Mouse (Mus musculus): ENCODE measurements at regions not wholly inside any gene's neighbourhood (a gene's known extent, or its start where the extent isn't known, plus 50 kb on each side); places are given as distances from the start of the nearest gene placed in this dataset.

- Histone ChIP-seq H3K9me3 (replicated peaks; ENCODE audit: control insufficient read depth, low read length) (no peaks in the 10 kb centered on the region), H3K9ac (ENCODE audit: low read length) (no peak overlapping the region), H3K4me3 (ENCODE audit: low read depth, low read length) (no peak overlapping the region), H3K27me3 (replicated peaks; ENCODE audit: control insufficient read depth, insufficient read depth, low read length) (no peaks in the 10 kb centered on the region), H3K36me3 (ENCODE audit: control insufficient read depth, insufficient read depth, low read length) (no peaks in the 10 kb centered on the region), H3K4me1 (ENCODE audit: control insufficient read depth, insufficient read depth, low read length) (no peaks in the 10 kb centered on the region), H3K4me2 (ENCODE audit: low read length) (no peak overlapping the region), H3K27ac (ENCODE audit: low read depth, low read length) (no peak overlapping the region)
- DNase-seq (ENCODE audit: low spot score) (no peak), ATAC-seq (no peak)
- WGBS, result 93% methylated on average over 7 of the region's 7 CpGs
Measured at GRCm38 (mm10) chr11:7606652-7607051, 392.9 kb upstream of the Igfbp3 start.

- H3K9me3 ChIP-seq (replicated peaks; ENCODE audit: control insufficient read depth, low read length), result no peaks in the 10 kb centered on the region
- no peak for ATAC-seq
- H3K27me3 ChIP-seq (replicated peaks; ENCODE audit: control insufficient read depth, insufficient read depth, low read length), result no peaks in the 10 kb centered on the region
- WGBS, result 78% methylated on average over 4 of the region's 4 CpGs
- H3K4me2 ChIP-seq (ENCODE audit: low read length), result no peak overlapping the region
- no peak overlapping the region for H3K9ac ChIP-seq (ENCODE audit: low read length)
- no peaks in the 10 kb centered on the region for H3K4me1 ChIP-seq (ENCODE audit: control insufficient read depth, insufficient read depth, low read length)
- H3K27ac ChIP-seq (ENCODE audit: low read depth, low read length), result no peak overlapping the region
- H3K36me3 ChIP-seq (ENCODE audit: control insufficient read depth, insufficient read depth, low read length), result no peaks in the 10 kb centered on the region
- no peak for DNase-seq (ENCODE audit: low spot score)
- no peak overlapping the region for H3K4me3 ChIP-seq (ENCODE audit: low read depth, low read length)
Measured at GRCm38 (mm10) chr11:7592010-7592409, 378.3 kb upstream of the Igfbp3 start.

DNA sequence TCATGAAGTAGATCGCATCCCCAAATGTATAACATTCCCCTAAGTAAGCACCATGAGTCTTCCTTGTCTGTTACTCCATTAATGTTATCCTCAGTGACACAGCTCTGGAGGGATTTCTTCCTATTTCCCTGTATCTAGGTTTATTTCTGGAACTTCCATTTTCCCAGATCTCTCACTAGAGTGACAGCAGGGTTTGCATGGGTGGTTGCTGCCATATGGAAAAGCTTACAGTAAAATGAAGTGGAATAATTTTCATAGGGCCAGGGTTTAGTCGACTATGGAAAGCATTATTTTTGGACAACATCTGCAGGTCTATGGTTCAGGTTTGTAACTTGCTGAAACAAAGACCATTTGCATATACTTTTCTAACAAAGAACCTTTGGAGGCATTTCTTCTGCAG, 369.6 kb upstream of the Igfbp3 start:
- DNase-seq (ENCODE audit: low spot score), result no peak
- H3K9me3 ChIP-seq (replicated peaks; ENCODE audit: control insufficient read depth, low read length), result no peaks in the 10 kb centered on the region
- H3K27me3 ChIP-seq (replicated peaks; ENCODE audit: control insufficient read depth, insufficient read depth, low read length), result no peaks in the 10 kb centered on the region
- no peak overlapping the region for H3K4me3 ChIP-seq (ENCODE audit: low read depth, low read length)
- ATAC-seq, result no peak
- no peak overlapping the region for H3K4me2 ChIP-seq (ENCODE audit: low read length)
- H3K4me1 ChIP-seq (ENCODE audit: control insufficient read depth, insufficient read depth, low read length), result no peaks in the 10 kb centered on the region
- H3K9ac ChIP-seq (ENCODE audit: low read length), result no peak overlapping the region
- 82% methylated on average over 2 of the region's 2 CpGs for WGBS
- no peaks in the 10 kb centered on the region for H3K36me3 ChIP-seq (ENCODE audit: control insufficient read depth, insufficient read depth, low read length)
- H3K27ac ChIP-seq (ENCODE audit: low read depth, low read length), result no peak overlapping the region

DNA sequence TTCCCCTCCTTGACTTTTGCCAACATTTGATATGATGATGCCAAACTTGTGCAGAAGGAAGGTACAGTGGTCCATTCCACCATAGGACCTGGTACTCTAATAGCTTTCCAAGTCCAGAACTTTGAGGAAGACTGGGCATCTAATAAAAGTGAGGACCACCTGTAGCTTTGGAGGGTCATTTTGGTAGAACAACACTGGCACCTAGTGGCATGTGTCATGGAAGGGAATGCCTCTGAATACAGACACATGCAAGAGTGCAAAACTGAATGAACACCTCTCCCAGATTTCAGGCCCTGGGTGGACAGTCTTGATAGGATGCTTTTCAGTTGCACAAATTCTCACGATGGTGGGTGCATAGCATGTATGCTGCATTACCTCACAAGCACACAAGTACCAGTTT, 354.8 kb upstream of the Igfbp3 start:
- 73% methylated on average over 1 of the region's 1 CpGs for WGBS
- Histone ChIP-seq H3K9me3 (replicated peaks; ENCODE audit: control insufficient read depth, low read length) (no peaks in the 10 kb centered on the region), H3K9ac (ENCODE audit: low read length) (no peak overlapping the region), H3K4me2 (ENCODE audit: low read length) (no peak overlapping the region), H3K36me3 (ENCODE audit: control insufficient read depth, insufficient read depth, low read length) (no peaks in the 10 kb centered on the region), H3K27me3 (replicated peaks; ENCODE audit: control insufficient read depth, insufficient read depth, low read length) (no peaks in the 10 kb centered on the region), H3K4me3 (ENCODE audit: low read depth, low read length) (no peak overlapping the region), H3K27ac (ENCODE audit: low read depth, low read length) (no peak overlapping the region), H3K4me1 (ENCODE audit: control insufficient read depth, insufficient read depth, low read length) (no peaks in the 10 kb centered on the region)
- ATAC-seq (no peak), DNase-seq (ENCODE audit: low spot score) (no peak)

DNA sequence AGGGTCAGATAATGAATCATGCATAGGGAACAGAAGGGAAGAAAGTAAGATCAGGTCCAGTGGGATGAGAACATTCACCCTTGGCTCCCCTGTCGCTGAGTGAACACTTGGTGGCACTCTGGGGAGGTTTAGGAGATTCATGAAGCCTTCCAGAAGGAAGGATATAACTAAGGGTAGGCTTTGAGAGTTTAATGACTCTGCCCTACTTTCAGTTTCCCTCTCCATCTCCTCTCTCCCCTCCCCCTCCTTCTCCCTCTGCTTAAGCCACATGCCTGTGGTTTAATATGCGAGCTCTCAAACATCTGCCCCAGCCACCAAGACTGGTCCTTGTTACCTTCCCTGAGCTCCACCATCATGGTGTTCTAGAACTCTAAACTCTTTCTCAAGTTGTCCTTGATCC, 348.3 kb upstream of the Igfbp3 start:
- DNase-seq (ENCODE audit: low spot score) (no peak), ATAC-seq (no peak)
- WGBS, result 53% methylated on average over 2 of the region's 2 CpGs
- H3K27ac ChIP-seq (ENCODE audit: low read depth, low read length), result no peak overlapping the region
- H3K4me2 ChIP-seq (ENCODE audit: low read length), result no peak overlapping the region
- H3K9ac ChIP-seq (ENCODE audit: low read length), result no peak overlapping the region
- H3K9me3 ChIP-seq (replicated peaks; ENCODE audit: control insufficient read depth, low read length), result no peaks in the 10 kb centered on the region
- no peak overlapping the region for H3K4me3 ChIP-seq (ENCODE audit: low read depth, low read length)
- H3K36me3 ChIP-seq (ENCODE audit: control insufficient read depth, insufficient read depth, low read length), result no peaks in the 10 kb centered on the region
- no peaks in the 10 kb centered on the region for H3K4me1 ChIP-seq (ENCODE audit: control insufficient read depth, insufficient read depth, low read length)
- no peaks in the 10 kb centered on the region for H3K27me3 ChIP-seq (replicated peaks; ENCODE audit: control insufficient read depth, insufficient read depth, low read length)

DNA sequence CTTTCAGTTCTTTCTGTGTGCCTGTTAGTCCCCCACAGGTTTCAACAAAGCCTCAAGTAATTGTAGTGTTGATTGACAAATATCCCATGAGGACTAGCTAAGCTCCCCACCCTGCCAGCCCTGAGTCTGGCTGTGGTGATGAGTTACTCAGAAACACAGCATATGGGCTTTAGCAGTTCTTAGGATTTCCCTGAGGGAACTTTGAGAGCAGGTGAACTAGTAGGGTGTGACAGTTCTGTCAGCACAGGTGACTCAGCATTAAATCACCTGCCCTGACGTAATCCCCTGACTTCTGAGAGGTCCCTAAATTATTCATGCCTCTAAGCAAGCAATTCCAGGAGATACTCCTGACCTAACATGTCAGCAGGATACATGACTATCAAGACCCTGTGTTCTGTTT, 347.7 kb upstream of the Igfbp3 start:
- Histone ChIP-seq H3K4me1 (ENCODE audit: control insufficient read depth, insufficient read depth, low read length) (no peaks in the 10 kb centered on the region), H3K27me3 (replicated peaks; ENCODE audit: control insufficient read depth, insufficient read depth, low read length) (no peaks in the 10 kb centered on the region), H3K9ac (ENCODE audit: low read length) (no peak overlapping the region), H3K27ac (ENCODE audit: low read depth, low read length) (no peak overlapping the region), H3K9me3 (replicated peaks; ENCODE audit: control insufficient read depth, low read length) (no peaks in the 10 kb centered on the region), H3K4me2 (ENCODE audit: low read length) (no peak overlapping the region), H3K36me3 (ENCODE audit: control insufficient read depth, insufficient read depth, low read length) (no peaks in the 10 kb centered on the region), H3K4me3 (ENCODE audit: low read depth, low read length) (no peak overlapping the region)
- 75% methylated on average over 1 of the region's 1 CpGs for WGBS
- DNase-seq (ENCODE audit: low spot score) (no peak), ATAC-seq (no peak)

DNA sequence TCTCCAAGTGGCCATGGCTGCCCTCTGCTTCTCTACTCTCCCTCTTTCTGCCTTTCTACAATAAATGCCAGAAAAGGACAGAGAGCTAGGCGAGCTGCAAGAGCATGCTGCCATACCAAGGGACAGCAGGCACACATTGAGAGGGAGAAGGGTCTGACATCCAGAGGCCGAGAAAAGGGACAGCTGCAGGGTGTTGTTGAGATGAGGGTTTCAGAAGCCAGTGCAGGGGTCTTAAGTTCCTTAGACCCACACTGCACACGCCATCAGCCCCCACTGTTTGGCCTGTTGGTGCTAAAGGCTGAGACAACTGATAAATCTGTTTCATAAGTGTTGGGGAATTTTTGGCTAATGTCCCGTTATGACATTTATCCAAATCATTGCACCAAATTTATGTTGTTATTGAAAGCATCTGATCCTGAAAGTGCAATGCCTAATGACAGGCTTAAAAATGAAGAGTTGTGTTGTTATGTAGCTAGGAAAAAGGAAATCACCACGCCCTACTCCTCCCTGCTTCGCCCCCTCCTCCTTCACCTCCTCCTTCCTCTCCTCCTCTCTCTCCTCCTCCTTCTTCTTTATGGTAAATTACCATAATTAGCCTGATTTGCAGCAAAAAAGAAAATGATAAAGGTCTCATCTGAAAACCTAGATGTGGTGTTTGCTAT, 342.0 kb upstream of the Igfbp3 start:
- Histone ChIP-seq H3K4me3 (ENCODE audit: low read depth, low read length) (no peak overlapping the region), H3K27me3 (replicated peaks; ENCODE audit: control insufficient read depth, insufficient read depth, low read length) (no peaks in the 10 kb centered on the region), H3K9ac (ENCODE audit: low read length) (no peak overlapping the region), H3K36me3 (ENCODE audit: control insufficient read depth, insufficient read depth, low read length) (no peaks in the 10 kb centered on the region), H3K9me3 (replicated peaks; ENCODE audit: control insufficient read depth, low read length) (no peaks in the 10 kb centered on the region), H3K4me1 (ENCODE audit: control insufficient read depth, insufficient read depth, low read length) (no peaks in the 10 kb centered on the region), H3K4me2 (ENCODE audit: low read length) (no peak overlapping the region), H3K27ac (ENCODE audit: low read depth, low read length) (no peak overlapping the region)
- WGBS, result 83% methylated on average over 6 of the region's 6 CpGs
- ATAC-seq (no peak), DNase-seq (ENCODE audit: low spot score) (no peak)

DNA sequence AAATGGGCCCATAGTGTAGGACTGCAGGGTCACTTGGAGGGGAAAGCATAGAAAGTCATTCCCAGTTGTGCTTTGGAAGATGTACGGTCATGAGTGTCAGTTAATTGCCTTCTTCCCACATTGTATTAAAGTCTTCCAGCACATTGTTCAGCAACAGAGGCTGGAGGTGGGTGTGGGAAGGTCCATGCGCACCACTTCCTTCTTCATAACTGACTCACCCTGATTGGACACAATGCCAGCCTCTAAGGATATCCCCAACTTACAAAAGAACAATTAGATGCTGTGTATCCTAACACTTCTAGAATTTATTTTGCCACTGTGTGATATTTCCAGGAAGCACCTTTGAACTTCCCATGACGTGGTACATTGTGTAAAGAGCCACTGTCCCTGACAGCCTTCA, 338.4 kb upstream of the Igfbp3 start:
- H3K4me2 ChIP-seq (ENCODE audit: low read length), result no peak overlapping the region
- no peak overlapping the region for H3K4me3 ChIP-seq (ENCODE audit: low read depth, low read length)
- 86% methylated on average over 3 of the region's 3 CpGs for WGBS

DNA sequence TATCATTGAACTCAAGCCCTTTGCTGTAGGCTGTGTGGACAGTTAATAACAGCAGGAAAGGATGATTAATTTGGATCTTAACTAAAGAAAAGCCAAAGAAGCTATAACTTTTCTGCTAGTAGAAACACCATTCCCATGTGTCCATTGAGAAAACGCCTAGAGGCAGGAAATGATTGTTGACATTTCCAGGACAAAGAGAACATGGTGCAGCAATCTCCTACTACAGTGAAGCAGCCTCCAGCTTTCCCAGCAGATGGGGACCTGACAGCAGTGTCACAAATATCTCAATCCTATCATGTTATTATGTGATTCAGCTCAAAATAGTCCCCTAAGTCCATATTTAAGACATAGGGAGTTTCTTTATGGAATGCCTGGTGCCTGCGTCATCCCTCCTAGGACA, 334.1 kb upstream of the Igfbp3 start:
- no peaks in the 10 kb centered on the region for H3K4me1 ChIP-seq (ENCODE audit: control insufficient read depth, insufficient read depth, low read length)
- H3K9me3 ChIP-seq (replicated peaks; ENCODE audit: control insufficient read depth, low read length), result no peaks in the 10 kb centered on the region
- no peak for ATAC-seq
- no peak overlapping the region for H3K4me2 ChIP-seq (ENCODE audit: low read length)
- 86% methylated on average over 2 of the region's 2 CpGs for WGBS
- H3K27ac ChIP-seq (ENCODE audit: low read depth, low read length), result no peak overlapping the region
- DNase-seq (ENCODE audit: low spot score), result no peak
- H3K27me3 ChIP-seq (replicated peaks; ENCODE audit: control insufficient read depth, insufficient read depth, low read length), result no peaks in the 10 kb centered on the region
- no peak overlapping the region for H3K4me3 ChIP-seq (ENCODE audit: low read depth, low read length)
- H3K9ac ChIP-seq (ENCODE audit: low read length), result no peak overlapping the region
- H3K36me3 ChIP-seq (ENCODE audit: control insufficient read depth, insufficient read depth, low read length), result no peaks in the 10 kb centered on the region

More for the DNA sequence above, 338.4 kb upstream of the Igfbp3 start:
- Histone ChIP-seq H3K9ac (ENCODE audit: low read length) (no peak overlapping the region), H3K36me3 (ENCODE audit: control insufficient read depth, insufficient read depth, low read length) (no peaks in the 10 kb centered on the region), H3K4me1 (ENCODE audit: control insufficient read depth, insufficient read depth, low read length) (no peaks in the 10 kb centered on the region), H3K27ac (ENCODE audit: low read depth, low read length) (no peak overlapping the region), H3K27me3 (replicated peaks; ENCODE audit: control insufficient read depth, insufficient read depth, low read length) (no peaks in the 10 kb centered on the region), H3K9me3 (replicated peaks; ENCODE audit: control insufficient read depth, low read length) (no peaks in the 10 kb centered on the region)
- DNase-seq (ENCODE audit: low spot score), result no peak
- no peak for ATAC-seq

All from forebrain, embryonic 14.5 days (tissue).